Mouse (Mus musculus) kidney, adult 9 months (tissue): ENCODE data around the gene Vmn2r52.
"Not testable (repeated sequence)": the region's sequence is repeated elsewhere in the genome, so short reads cannot be mapped to it uniquely, and the experiment has no call there.

Source experiments
- DNase-seq: peaks from one replicate; pipeline ENCODE4 v3.0.0; 2022

Gene Vmn2r52

GRCm38 (mm10) chr7:10176473-10176872, at the start of gene Vmn2r52:
Gene Vmn2r52, minus strand, starts transcription at chr7:10176573.
- DNase-seq = no peak

- not testable (repeated sequence) for DNase-seq
Measured at GRCm38 (mm10) chr7:10105641-10106040, 70.7 kb downstream of the Vmn2r52 start, which contains the start of gene Vmn2r51. Gene Vmn2r51, minus strand, starts transcription at chr7:10105741.
